Mouse (Mus musculus): Measurements from ENCODE around the gene Pigf.

GRCm38 (mm10) chr17:87068997-87069396 is 43.8 kb upstream of the Pigf start:
- TF ChIP-seq CTCF (IDR thresholded peaks at IDR 0.05; ENCODE audit: extremely low read depth, insufficient read length, insufficient replicate concordance, low read depth, low read length), result no peak
- no peak for TF ChIP-seq POLR2A (IDR thresholded peaks at IDR 0.05; ENCODE audit: low read depth, low read length)

Data from small intestine, adult 2 months (tissue).